Comparison of ENCODE assay signal across 8 mouse cellular contexts in the genomic region with DNA sequence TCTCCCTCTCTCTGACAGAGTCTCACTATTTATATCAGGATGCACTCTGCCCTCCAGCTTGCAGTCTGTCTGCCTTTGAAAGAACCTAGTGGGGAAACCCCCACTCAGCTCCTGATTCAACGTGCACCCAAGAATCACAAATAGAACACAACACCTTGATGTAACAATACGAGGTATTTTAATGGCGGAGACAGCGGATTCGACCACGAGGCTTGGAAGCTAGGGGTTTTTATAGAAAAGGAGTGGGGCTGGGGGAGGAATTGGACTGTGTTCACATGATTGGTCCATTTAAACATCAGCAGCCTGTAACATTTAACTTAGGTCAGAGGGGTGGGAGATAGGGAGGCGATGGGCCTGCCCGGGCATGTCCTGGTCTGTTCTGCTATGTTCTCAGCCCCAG. TPM values are rescaled to one million over a fixed set of nuclear protein-coding genes. Genes with fewer than 3 reads are reported as not detected.
DNase-seq lines count a peak whose midpoint lies in the region; TF ChIP-seq lines count a peak whose summit lies in the region.
"Not testable (repeated sequence)": the region's sequence is repeated elsewhere in the genome, so short reads cannot be mapped to it uniquely, and the experiment has no call there.
"Had no signal": no experiment of that assay in that cellular context is flagged by ENCODE, and none has a peak within 500 bp of the region (broad histone marks: within the 10 kb centered on the region; RNA-seq: fewer than 3 reads in every experiment).

No protein-coding gene starts in this region.

- H3K27ac ChIP-seq in ES-Bruce4 (ENCODE audit: insufficient read depth, low read length) (peak overlapping the region; percentile 67), ES-E14 (ENCODE audit: insufficient read depth, low read depth, low read length, poor library complexity, severe bottlenecking) (peak overlapping the region; percentile 89)

- not testable (repeated sequence) for TF ChIP-seq POLR2A in ES-Bruce4 (IDR thresholded peaks at IDR 0.05; ENCODE audit: insufficient read depth, low read length)

- not testable (repeated sequence) for TF ChIP-seq CTCF in ES-Bruce4 (IDR thresholded peaks at IDR 0.05; ENCODE audit: low read depth, low read length)

- not testable (repeated sequence) for TF ChIP-seq EP300 in ES-Bruce4 (IDR thresholded peaks at IDR 0.05; ENCODE audit: insufficient read depth, low read depth, low read length)

- DNase-seq in A20 (ENCODE audit: low read depth, low spot score), result peak; percentile 29
- DNase-seq in ES-E14 (ENCODE audit: low read depth, low spot score), result not testable (repeated sequence)
- peak; percentile 59 for DNase-seq in ZHBTc4 (ENCODE audit: low read depth, low spot score)
- peak; percentile 25 for DNase-seq in induced T-regulatory cell, adult 2 months (ENCODE audit: low read depth)

- H3K36me3 ChIP-seq in ES-Bruce4 (ENCODE audit: control insufficient read depth, insufficient read depth, low read length, poor library complexity, severe bottlenecking); ES-E14 (ENCODE audit: control insufficient read depth, insufficient read depth, low read length, poor library complexity, severe bottlenecking): not testable (repeated sequence)

- in situ Hi-C loops in ES-E14 (cut with MboI; ENCODE audit: low sequenced_read_pairs in 2 of 2, unreplicated experiment in 2 of 2), result not testable (repeated sequence)

- H3K4me3 ChIP-seq in ES-Bruce4 (ENCODE audit: low read depth, low read length), result peak overlapping the region; percentile 6; the same call in 1 of the 2 replicates
- not testable (repeated sequence) for H3K4me3 ChIP-seq in ES-E14 (ENCODE audit: insufficient read depth in 1 of 2, low read depth in 1 of 2, low read length in 2 of 2, poor library complexity in 1 of 2, severe bottlenecking in 1 of 2)

- not testable (repeated sequence) for H3K9me3 ChIP-seq in ES-Bruce4 (replicated peaks; ENCODE audit: control insufficient read depth, insufficient read depth, low read length, poor library complexity, severe bottlenecking); ES-E14 (ENCODE audit: control insufficient read depth, insufficient read depth, low read depth, low read length)

- not testable (repeated sequence) for H3K4me1 ChIP-seq in ES-Bruce4 (ENCODE audit: control insufficient read depth, insufficient read depth, low read length)
- peaks cover 3 to 11% of the 10 kb centered on the region in 2 experiments; a peak in 2 of 4 replicates for H3K4me1 ChIP-seq in ES-E14 (ENCODE audit: control insufficient read depth in 2 of 2, insufficient read depth in 2 of 2, low read length in 2 of 2, poor library complexity in 1 of 2)

- not testable (repeated sequence) for H3K27me3 ChIP-seq in ES-Bruce4 (ENCODE audit: control insufficient read depth, insufficient read depth, low read length, poor library complexity, severe bottlenecking)

- H3K9ac ChIP-seq in ES-Bruce4 (ENCODE audit: low read depth, poor library complexity, severe bottlenecking), result peak overlapping the region; percentile 21
- H3K9ac ChIP-seq in ES-E14 (ENCODE audit: insufficient read depth, low read depth, low read length, poor library complexity, severe bottlenecking), result 0 out of 2 replicates have a peak overlapping the region, but pooled peaks have one; percentile 28

RNA-seq across cellular contexts. Expression of gene Naa20, which starts 1.6 kb away (rescaled TPM):
- polyA plus RNA-seq in ES-Bruce4 (2011; ENCODE audit: insufficient read depth, insufficient read length, low read depth, missing spikeins), result 114 and 119 TPM in 2 replicates
- 81.5 and 87.6 TPM in 2 replicates for total RNA-seq in ES-E14 (2012; rRNA removed)

RNA-seq across cellular contexts. Expression of gene Cfap61, which starts 34.3 kb away (rescaled TPM):
- polyA plus RNA-seq in ES-Bruce4 (2011; ENCODE audit: insufficient read depth, insufficient read length, low read depth, missing spikeins), result 1.1 and 2.4 TPM in 2 replicates
- 0.45 and 0.74 TPM in 2 replicates for total RNA-seq in ES-E14 (2012; rRNA removed)
- total RNA-seq: common myeloid progenitor, adult 5-6 weeks; MEL had no signal
- polyA plus RNA-seq: erythroblast, embryonic 14.5 days had no signal

RNA-seq across cellular contexts. Expression of gene Crnkl1, which starts 34.5 kb away (rescaled TPM):
- 32.7 and 35.8 TPM in 2 replicates for polyA plus RNA-seq in ES-Bruce4 (2011; ENCODE audit: insufficient read depth, insufficient read length, low read depth, missing spikeins)
- total RNA-seq in ES-E14 (2012; rRNA removed), result 33.6 and 35.0 TPM in 2 replicates
